Mouse (Mus musculus): Measurements from ENCODE around the gene Apopt1.
"Not testable (repeated sequence)": the region's sequence is repeated elsewhere in the genome, so short reads cannot be mapped to it uniquely, and the experiment has no call there.

Gene Apopt1

DNA sequence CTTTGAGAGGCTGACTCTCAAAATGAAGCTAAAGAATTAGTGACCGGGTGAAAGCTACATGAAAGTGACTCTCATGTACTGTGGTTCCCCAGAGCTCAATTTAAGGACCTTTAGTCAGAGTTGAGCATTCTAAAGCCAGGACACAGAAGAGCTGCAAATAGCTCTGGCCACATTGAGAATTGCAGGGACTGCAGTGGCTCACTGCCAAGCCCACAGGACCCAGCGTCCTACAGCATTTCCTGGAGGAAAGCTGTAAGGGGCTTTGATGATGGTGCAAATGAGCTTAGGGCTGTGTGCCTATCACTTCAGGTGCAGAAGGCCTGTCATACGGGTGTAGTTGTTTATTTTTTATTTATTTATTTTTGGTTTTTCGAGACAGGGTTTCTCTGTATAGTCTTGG is 4.9 kb upstream of the Apopt1 start:
- DNase-seq (ENCODE audit: low spot score) = no peak

DNA sequence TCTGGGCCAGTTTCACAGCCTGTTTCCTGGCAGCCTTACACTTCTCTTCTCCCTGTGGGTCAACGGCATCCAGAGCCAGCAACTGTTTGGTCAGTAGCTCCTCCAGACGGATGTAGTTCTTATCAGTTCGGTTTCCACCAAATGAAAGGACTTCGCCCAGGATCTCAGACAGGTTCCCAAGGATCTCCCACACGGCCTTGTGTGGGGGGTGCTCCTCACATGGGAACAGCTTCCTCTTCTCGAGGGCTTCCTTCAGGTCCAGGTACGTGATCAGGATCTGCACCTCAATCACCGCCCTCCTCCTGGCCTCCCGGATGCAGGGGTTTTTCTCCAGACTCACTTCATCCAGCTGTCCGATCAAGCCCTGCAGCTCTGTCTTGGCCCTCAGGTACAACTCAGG is 3.0 kb upstream of the Apopt1 start:
- no peak for DNase-seq (ENCODE audit: low spot score)

DNA sequence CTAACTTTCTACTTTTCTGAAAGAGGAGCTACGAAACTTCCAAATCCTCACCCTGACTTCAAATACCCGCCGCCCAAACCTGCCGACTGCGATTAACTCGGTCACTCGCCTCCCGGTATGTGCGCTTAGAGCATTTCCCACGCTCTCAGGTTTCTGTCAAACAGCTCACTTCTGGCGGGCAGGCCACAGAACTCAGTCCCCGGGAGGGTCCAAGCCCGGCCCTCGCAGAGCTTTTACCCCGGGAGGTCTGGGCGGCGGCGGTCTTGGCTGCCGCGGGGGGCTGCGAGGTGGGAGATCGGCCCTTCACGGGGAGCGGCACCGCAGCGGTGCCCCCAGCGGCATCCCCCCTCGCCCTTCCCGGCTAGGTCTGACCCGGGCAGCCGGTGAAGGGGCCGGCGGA is 585 bp upstream of the Apopt1 start:
- no peak for DNase-seq (ENCODE audit: low spot score)

DNA sequence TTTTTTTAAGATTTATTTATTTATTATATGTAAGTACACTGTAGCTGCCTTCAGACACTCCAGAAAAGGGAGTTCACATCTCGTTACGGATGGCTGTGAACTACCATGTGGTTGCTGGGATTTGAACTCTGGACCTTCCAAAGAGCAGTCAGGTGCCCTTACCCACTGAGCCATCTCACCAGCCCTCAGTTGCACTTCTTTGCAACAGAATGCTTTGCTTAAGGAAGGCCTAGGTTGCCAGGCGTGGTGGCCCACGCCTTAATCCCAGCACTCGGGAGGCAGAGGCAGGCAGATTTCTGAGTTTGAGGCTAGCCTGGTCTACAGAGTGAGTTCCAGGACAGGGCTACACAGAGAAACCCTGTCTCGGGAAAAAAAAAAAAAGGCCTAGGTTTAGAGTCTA is 819 bp downstream of the Apopt1 start:
- DNase-seq (ENCODE audit: low spot score) = not testable (repeated sequence)

DNA sequence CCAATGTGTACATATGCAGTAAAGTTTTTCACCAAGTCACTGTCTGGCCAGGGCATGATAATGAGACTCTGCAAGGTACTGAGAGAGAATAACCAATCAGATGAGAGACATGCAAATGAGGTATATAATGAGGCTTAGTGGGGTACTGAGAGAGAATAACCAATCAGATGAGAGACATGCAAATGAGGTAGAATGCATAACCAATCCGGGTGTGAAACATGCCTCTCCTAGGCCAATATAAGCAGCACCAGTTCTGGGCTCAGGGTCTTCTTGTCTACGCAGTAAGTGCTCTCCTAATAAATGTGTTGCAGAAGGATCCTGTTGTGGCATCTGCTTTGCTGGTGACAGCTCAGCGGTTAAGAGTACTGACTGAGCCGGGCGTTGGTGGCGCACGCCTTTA is 3.4 kb downstream of the Apopt1 start:
- DNase-seq (ENCODE audit: low spot score) = no peak

DNA sequence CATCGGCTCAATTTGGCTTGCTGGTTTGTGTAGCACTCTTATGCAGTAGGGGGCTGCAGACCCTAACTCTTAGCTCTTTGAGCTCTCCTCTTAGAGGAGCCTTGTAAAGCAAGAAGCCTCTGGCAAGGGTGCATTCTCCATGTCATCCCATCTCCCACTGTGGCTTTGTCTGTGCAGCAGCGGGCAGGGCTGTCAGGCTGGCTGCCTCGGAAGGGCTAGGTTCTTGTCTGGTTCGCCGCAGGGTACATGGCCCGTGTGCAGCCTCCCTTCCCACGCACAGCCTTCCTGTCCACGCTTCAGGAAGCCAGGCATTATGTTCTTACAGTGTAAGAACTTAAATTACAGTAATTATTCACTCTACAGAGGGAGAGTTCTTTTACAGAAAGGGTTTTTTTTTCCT is 5.6 kb downstream of the Apopt1 start:
- no peak for DNase-seq (ENCODE audit: low spot score)

DNA sequence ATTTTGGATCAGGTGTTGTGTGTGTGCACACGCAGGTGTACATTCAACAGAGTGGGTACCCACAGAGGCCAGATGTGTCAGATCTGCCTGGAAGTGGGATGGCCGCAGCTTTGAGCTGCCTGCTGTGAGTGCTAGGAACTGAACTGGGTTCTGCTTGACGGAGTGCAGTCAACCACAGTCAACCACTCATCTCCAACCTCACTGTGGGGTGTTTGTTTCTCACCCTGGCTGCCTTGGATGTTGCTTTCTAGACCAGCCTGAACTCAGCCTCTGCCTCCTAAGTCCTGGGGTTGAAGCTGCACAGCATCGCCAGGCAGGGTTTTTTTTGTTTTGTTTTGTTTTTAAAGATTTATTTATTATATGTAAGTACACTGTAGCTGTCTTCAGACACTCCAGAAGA is 7.2 kb downstream of the Apopt1 start:
- DNase-seq (ENCODE audit: low spot score) = no peak

DNA sequence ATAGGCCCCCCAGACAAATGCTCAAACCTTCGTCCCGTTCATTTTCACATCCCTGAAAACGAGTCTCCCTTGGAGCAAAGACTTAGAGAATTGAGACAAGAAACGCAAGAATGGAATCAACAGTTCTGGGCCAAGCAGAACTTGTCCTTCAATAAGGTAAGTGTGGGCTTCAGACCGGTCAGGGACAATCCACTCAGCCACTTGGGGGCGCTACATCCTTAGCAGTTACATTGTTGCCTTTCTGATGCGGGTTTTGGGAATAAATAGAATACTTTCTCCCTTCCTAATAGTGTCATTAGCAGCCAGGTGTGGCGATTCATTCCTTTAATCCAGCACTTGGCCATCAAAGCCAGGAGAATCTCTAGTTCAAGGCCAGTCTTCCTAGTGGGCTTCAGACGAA is 9.6 kb downstream of the Apopt1 start:
- DNase-seq (ENCODE audit: low spot score) = peak; percentile 50

DNA sequence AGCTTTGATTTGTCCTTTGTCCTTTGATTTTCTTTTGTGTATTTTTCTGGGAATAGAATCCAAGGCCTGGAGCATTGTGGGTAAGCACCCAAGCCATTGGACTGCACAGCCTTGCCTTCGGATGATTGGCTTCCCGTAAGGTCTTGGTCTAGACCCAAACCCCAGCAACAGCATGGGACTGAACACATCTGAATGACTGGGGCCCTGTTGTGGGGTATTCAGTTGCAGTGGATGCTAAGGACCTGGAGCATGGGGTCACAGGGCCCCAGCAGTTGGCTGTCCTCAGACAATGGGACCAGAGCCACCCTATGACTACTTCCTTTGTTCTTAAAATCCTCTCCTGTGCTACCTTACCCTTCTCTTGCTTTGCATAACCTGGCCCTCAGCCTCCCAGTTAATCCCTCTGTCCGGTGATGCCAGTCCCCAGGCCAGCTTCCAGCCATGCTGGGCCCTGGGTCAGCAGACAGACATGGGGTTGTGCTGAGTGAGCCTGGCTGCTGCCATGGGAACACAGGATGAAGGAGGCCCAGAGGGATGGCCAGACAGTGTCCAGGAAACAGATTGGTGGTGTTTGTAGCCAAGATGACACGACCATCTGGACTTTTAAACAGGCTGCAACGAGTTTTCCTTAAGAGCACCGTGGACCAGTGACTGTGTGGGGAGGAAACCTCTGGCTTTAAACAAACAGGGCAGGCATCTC is 11.7 kb downstream of the Apopt1 start:
- DNase-seq (ENCODE audit: low spot score) = no peak

DNA sequence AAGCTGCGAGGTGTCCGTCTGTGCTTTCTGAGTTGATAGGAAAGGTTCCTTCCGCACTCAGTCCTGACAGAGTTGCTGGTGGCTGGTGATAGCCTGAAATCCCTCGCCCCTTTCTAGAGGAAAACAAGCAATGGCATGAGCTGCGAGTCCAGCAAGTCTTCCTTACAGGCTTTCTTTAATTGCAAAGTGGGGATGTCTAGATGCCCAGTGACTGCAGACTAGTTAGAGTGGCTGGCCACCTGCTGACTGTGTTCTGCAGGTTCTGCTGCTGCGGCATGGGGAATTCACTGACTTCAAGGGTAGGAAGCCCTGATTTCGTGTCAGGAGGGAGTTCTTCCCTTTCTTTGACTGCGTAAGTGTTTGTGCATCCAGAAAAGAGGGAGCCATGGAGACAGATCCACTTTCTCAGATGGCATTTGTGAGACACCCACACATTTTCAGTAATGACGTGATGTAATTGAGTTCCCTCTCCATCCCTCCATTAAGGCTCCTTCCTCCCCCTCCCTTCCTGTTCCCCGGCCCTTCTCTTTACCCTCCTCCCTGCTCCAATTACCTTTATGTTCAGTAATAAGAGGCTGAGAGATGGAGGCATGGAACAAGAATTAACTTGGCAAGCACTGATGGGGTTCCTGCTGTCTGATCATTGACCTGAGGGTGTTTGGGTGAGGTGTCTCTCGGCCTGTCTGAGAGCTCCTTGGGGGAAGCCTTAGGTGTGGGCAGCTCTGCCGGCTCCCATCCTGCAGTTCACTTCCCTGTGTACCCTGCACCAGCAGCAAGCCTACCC is 12.5 kb downstream of the Apopt1 start:
- DNase-seq (ENCODE audit: low spot score) = no peak

DNA sequence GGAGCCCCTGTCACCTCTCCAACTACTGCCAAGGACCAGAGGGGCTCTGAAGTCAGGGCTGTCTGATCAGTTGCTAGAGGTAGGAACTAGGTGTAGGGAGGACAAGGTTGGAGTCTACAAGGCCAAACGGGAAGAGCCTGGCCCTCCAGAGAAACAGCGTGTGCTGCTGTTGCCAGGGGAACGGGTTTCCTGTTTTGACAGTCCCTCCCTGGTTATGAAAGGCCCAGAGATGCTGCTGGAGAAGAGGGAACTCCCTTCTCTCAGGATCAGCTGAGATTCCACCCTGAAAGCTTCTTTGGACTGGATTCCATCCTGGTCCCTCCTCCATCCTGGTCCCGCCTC is 13.0 kb downstream of the Apopt1 start:
- DNase-seq (ENCODE audit: low spot score) = no peak

DNA sequence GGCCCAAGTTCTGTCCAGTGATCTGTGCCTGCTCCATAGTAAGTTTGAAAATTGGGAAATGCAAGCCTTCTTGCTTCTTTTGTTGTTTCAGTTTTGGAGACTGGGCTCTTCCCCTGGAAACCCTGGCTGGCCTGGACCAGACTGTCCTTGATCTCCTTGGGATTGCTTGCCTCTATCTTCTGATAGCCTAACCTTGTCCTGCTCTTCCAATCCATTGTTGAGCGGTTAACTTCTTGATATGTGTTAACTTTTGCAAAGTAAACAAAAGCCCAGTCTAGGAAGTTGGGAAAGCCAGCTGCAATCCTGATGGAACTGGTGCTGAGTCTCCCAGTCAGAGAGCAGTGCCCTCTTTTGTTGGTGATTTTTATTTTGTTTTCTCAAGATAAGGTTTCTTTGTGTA is 14.9 kb downstream of the Apopt1 start:
- no peak for DNase-seq (ENCODE audit: low spot score)

DNA sequence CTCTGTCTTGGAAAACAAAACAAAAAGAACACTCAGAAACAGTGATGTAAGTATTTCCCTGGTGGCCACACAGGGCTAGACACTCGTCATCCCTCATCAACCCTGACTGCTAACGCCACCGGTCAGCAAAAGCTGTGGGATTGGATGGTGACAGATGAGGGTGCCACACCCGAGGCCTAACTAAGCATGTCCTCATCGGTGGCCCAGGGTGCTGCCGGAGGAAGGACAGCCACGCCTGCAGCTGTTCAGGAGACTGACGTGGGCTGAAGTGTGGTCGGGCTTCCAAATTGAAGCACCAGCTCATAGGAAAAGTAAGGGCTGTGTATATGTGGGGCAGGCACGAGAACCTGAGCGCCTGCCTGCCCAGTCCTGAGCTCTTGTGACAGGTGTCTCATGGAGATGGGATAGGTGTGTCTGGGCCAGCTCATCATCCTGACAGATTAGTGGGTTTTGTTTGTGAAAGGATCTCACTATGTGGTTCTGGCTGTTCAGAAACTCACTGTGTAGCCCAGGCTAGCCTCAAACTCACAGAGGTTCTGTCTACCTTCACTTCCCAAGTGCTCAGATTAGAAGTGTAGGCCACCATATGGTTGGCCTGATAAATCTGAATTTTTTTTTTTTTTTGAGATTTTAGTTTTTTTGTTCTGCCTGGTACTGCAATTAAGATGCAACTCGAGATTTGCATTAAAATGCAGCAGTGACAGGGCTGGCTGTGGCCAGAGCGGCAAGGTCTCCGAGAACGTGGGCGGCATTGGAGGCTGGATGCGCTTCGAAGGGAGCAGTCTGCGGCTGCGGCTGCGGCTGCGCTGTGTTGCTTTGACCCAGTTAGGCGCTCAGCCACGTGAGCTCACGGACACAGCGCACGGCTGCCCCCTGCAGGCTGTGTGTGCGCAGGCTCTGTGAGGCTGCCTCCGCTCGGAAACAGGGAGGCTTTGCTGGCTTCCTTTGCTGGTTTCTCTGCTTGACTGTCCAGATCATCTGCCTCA is 19.1 kb downstream of the Apopt1 start:
- peak; percentile 86 for DNase-seq (ENCODE audit: low spot score)

DNA sequence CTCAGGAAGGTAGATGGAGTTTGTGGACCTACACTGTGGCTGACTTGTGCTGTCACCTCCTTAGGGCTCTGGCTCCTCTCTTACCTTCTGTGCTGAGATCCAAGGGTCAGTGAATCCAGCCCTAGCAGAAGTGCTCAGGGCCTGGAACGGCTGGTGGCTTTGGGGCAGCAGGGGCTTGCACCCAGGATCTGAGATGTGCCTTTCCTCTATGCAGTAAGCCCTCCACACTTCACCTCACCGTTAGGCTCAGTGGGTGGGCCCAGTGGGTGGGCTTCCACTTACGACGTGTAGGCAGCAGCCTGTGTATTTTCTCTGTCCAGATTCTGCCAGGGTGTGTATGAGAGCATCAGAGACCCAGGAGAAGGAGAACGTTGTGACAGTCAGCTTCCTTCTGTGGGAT is 19.9 kb downstream of the Apopt1 start:
- no peak for DNase-seq (ENCODE audit: low spot score)

DNA sequence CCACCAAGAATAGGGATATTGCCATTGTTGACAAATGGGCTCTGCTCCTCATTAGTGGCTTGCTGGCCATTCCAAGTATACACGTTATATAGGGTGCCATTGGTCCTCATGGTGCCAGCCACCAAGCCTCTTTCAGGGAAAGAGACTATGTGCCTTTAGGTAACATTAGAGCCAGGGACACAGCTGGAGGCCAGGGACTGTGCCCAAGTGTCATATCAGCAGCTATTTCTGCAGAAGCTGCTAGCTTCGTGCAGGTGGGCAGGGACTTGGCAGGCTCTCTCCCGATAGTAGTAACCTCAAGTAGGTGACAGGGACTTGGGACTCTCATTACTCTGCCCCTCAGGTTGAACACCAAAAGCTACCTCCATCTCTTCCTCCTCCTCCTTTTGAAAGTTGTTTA is 21.9 kb downstream of the Apopt1 start:
- no peak for DNase-seq (ENCODE audit: low spot score)

DNA sequence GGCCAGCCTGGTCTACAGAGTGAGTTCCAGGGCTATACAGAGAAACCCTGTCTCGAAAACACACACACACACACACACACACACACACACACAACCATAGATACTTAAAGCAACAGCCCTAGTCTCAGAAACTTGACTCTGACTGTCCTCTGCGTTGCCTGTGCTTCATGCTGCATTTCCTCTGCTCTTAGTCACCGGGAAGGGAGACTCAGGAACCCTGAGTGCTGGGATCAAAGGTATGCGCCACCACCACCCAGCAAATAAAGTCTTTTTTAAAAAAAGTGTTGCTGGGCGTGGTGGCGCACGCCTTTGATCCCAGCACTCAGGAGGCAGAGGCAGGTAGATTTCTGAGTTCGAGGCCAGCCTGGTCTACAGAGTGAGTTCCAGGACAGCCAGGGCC is 23.6 kb downstream of the Apopt1 start:
- DNase-seq (ENCODE audit: low spot score) = not testable (repeated sequence)

DNA sequence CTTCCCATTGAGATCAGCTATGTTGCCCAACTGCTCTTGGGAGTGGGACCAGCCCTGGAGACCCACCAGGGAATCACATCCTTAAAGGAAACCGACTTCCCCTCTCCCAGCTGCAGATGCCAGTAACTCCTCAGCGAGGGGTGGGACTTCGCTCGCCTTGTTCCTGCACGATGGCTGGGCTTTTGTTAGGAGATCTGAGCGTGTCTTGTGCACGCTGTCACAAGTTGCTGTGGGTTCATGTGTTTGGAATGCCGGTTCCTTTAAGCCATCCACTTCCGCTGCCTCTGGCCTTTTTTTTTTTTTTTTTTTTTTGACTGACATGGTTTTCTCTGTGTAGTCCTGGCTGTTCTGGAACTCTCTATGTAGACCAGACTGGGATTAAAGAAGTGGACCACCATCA is 24.3 kb downstream of the Apopt1 start:
- no peak for DNase-seq (ENCODE audit: low spot score)

DNA sequence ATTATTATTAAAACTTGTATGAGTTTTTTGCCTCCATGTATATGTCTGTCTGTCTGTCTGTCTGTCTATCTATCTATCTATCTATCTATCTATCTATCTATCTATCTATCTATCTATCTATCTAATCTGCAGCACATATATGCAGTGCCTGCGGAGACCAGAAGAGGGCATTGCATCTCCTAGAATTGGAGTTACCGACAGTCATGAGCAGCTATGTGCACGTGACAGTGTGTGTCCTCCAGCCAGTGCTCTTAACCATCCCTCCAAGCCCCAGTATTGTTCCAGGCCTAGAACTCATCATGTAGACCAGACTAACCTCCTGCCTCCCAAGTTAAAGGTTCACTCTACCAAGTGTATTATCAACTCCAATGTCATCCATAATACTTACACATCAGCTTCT is 25.7 kb downstream of the Apopt1 start:
- DNase-seq (ENCODE audit: low spot score) = peak; percentile 48

DNA sequence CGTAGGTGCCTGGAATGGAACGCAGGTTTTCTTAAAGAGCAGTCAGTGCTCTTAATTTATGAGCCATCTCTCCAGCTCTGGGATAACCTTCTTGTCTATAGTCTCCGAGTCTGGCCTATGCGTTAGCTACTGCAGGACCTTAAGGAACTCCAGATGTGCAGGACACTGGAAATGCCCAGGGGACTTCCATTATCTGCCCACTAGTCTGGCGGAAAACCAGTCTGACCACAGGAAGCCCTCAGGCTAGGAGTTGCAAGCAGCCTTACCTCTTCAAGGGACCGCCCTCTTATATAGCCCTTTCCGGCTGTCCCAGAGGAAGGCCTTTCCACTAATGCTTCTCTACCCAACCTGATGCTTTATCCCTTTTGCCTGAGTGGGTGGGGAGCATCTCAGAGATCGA is 28.3 kb downstream of the Apopt1 start:
- DNase-seq (ENCODE audit: low spot score) = no peak

DNA sequence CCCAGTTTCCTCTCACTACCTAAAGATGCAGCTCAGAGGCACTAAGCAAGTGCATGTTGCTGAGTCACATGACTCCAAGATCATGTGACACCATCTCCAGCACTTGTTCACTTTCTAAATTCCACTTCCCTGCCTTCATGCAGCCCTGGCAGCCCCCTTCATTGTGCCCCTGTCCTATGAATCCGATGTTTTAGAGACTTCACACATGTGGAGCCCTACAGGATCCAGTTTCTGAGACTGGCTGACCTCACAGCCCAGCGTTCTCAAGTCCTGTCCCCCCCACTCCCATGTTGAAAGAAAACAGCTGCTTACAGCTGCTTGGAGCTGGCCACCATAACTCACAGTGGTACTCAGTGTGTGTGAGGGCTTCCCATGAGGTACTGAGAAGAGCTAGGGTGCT is 30.4 kb downstream of the Apopt1 start:
- no peak for DNase-seq (ENCODE audit: low spot score)

DNA sequence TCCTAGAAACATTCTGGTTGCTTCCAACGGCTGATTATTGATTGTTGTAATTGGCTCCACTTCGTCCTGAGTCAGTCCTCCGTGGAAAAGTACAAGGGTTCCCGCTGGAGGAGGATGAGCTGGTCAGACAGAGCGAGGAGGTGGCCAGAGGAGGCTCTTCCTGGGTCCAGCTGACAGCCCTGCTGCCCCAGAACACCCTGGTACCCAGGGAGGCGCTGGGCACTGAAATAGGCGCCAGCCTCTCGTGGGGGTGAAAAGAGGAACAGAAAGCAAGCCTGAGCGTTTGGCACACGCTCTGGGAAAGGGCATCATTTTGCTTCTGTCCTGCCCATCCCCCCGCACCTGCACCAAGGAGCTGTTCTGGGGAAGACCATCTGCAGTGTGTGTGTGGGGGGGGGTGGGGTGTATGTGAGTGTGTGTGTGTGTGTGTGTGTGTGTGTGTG is 30.9 kb downstream of the Apopt1 start:
- DNase-seq (ENCODE audit: low spot score) = no peak

DNA sequence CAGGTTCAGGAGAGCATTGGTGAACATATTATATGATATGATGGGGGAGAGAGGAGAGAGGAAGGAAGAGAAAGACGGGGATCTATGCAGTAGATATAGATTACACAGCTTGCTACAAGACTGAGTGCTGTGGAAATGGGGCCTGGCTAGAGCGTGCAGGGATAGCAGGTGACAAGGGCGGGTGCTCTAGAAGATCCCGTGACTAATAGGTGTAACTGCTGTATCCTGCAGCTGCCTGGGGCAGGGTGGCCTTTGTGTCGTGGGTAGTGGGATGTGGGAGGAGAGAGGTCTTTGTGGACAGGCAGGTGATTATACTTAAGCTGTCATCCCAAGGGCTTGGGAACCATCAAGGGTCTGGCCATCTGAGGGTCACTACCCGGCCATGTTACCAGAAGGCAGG is 32.2 kb downstream of the Apopt1 start:
- no peak for DNase-seq (ENCODE audit: low spot score)

DNA sequence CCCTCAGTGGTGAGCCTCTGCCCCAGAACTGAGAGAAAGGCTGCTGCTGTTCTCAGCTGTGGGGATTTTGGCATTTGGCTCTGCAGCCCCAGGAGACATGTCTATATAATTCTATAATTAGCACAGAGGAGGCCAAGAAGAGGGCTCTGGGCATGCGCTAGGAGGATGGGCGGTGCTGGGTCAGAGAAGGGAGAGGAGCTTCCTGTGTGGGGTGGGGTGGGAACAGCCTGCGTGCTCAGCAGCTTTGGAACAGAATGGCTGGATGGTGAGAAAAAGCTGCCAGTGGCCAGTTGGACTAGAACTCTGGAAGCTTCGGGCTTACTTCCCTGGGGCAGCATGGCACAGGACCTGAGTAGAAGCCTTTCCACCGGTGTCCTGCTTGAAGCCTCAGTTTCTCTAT is 33.0 kb downstream of the Apopt1 start:
- DNase-seq (ENCODE audit: low spot score) = peak; percentile 59

All from urinary bladder, postnatal 25 days (tissue).